Mouse (Mus musculus) liver, embryonic 13.5 days (tissue): ENCODE measurements around the gene Grik4. TPM values are rescaled to one million over a fixed set of nuclear protein-coding genes. Genes with fewer than 3 reads are reported as not detected.

Experiments used
- ATAC-seq: fragments of 200-750 bp; cut with Nextera tagmentation; 2 replicates; pipeline ENCODE4 v1.8.0; 2017; ENCODE audit warnings: low read depth, mild to moderate bottlenecking, moderate number of reproducible peaks, moderate library complexity
- DNase-seq: peaks from one replicate; pipeline ENCODE4 v3.0.0; 2022
- H3K27ac ChIP-seq: fragments of 300-500 bp; sonication (generic); 2 replicates; pipeline ENCODE4 v1.5.1; 2015; ENCODE audit warnings: moderate library complexity, mild to moderate bottlenecking, inconsistent platforms
- H3K27me3 ChIP-seq: fragments of 300-500 bp; sonication (generic); 2 replicates; pipeline ENCODE4 v1.6.1; 2015; ENCODE audit warnings: mild to moderate bottlenecking, inconsistent platforms
- H3K36me3 ChIP-seq: fragments of 300-500 bp; sonication (generic); 2 replicates; pipeline ENCODE4 v1.6.1; 2015; ENCODE audit warnings: mild to moderate bottlenecking, inconsistent platforms
- H3K4me1 ChIP-seq: fragments of 300-500 bp; sonication (generic); replicated peaks from 2 replicates; pipeline ENCODE4 v1.6.1; 2015; ENCODE audit warnings: inconsistent platforms
- H3K4me2 ChIP-seq: fragments of 300-500 bp; sonication (generic); 2 replicates; pipeline ENCODE4 v1.6.1; 2015; ENCODE audit warnings: inconsistent platforms, mild to moderate bottlenecking, moderate library complexity
- H3K4me3 ChIP-seq: fragments of 300-500 bp; sonication (generic); replicated peaks from 2 replicates; pipeline ENCODE4 v1.5.1; 2015; ENCODE audit warnings: mild to moderate bottlenecking, inconsistent platforms
- H3K9ac ChIP-seq: fragments of 300-500 bp; sonication (generic); 2 replicates; pipeline ENCODE4 v1.6.1; 2015; ENCODE audit warnings: mild to moderate bottlenecking, inconsistent platforms
- H3K9me3 ChIP-seq: fragments of 300-500 bp; sonication (generic); replicated peaks from 2 replicates; pipeline ENCODE4 v1.6.1; 2016; ENCODE audit warnings: inconsistent platforms
- WGBS: fragments of 180-500 bp; shearing (Covaris S2); methylation state at CpG from one replicate; pipeline ENCODE4 v1.1.7; 2015; ENCODE audit not compliant: insufficient replicate concordance; 5-methylcytosine and 5-hydroxymethylcytosine counted together
- polyA plus RNA-seq: library from polyadenylated mRNA; unstranded; fragments of >200 nt; fragmentation: Nextera tagmentation; extraction: Ambion mirVana; gene quantifications from 2 replicates; pipeline ENCODE4 v1.2.1, GENCODE M21; 2015

Grik4 gene
- polyA plus RNA-seq, 1 experiment from 2014 or later = 1.1 TPM

DNA sequence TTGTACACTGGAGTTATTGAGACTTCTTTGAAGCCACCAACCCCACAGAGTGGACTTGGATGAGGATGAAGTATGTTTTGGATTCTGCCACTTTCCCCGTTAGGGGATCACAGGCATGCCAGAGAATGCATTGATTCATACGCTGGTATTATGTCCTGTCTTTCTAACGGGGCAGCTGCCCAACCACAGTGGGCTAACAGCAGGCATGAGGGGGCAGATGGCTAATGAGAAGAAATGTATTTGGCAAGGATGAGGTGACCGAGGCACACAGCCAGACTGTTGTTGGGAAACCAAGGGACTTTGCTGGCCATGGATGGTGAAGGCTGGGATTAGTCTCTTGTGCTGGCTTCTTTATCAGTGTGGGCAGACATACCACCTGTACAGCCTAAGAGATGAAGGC, 312.8 kb downstream of the Grik4 start:
- Histone ChIP-seq H3K9me3 (no peaks in the 10 kb centered on the region), H3K4me1 (no peaks in the 10 kb centered on the region), H3K9ac (no peak overlapping the region), H3K4me2 (no peak overlapping the region), H3K36me3 (no peaks in the 10 kb centered on the region), H3K27ac (no peak overlapping the region), H3K4me3 (no peak overlapping the region), H3K27me3 (no peaks in the 10 kb centered on the region)
- 58% methylated on average over 4 of the region's 4 CpGs for WGBS
- DNase-seq (no peak), ATAC-seq (no peak)

DNA sequence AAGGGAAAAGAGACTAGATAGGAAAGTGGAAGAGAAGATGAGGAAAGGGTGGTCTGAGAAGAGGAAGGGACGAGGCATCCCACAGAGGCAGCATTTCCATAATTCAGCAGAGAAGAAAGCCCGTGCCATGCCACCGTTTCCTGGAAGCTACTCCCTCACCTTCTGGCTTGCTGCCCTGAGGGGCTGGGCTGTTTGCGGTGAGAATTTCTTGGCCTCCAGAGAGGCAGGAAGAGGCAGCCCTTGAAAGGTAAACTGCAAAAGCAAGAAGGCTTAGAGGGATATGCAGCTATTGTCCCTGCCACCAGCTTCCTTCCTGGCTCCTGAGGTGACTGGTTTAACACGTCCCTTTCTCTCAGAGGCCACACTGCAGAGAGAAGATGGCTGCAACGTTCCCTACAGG, 316.7 kb downstream of the Grik4 start:
- Histone ChIP-seq H3K27ac (no peak overlapping the region), H3K27me3 (no peaks in the 10 kb centered on the region), H3K36me3 (no peaks in the 10 kb centered on the region), H3K9ac (no peak overlapping the region), H3K9me3 (no peaks in the 10 kb centered on the region), H3K4me3 (no peak overlapping the region), H3K4me1 (no peaks in the 10 kb centered on the region), H3K4me2 (no peak overlapping the region)
- no peak for DNase-seq
- no peak for ATAC-seq
- 11% methylated on average over 6 of the region's 6 CpGs for WGBS

DNA sequence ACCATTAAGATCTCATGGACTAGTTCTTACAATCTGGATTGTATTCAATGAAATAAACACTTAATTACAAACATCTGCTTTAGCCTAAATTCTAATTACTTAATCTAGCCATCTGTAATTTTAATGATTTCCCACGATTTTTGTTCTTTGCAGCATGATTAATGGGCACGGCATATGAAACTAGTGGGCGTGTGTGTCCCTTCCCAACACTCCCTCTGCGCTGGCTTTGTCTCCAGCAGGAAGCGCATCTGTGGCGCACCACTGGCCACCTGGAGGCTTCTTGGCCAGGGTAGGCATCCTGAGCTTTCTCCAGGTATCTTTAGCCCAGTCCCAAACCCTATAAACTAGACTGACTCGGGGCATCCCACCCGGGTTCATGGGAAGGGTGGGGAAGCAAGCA, 317.1 kb downstream of the Grik4 start:
- Histone ChIP-seq H3K4me1 (no peaks in the 10 kb centered on the region), H3K36me3 (no peaks in the 10 kb centered on the region), H3K9ac (no peak overlapping the region), H3K27ac (no peak overlapping the region), H3K27me3 (no peaks in the 10 kb centered on the region), H3K4me2 (no peak overlapping the region), H3K9me3 (no peaks in the 10 kb centered on the region), H3K4me3 (no peak overlapping the region)
- ATAC-seq (no peak), DNase-seq (no peak)
- WGBS = 51% methylated on average over 8 of the region's 8 CpGs

DNA sequence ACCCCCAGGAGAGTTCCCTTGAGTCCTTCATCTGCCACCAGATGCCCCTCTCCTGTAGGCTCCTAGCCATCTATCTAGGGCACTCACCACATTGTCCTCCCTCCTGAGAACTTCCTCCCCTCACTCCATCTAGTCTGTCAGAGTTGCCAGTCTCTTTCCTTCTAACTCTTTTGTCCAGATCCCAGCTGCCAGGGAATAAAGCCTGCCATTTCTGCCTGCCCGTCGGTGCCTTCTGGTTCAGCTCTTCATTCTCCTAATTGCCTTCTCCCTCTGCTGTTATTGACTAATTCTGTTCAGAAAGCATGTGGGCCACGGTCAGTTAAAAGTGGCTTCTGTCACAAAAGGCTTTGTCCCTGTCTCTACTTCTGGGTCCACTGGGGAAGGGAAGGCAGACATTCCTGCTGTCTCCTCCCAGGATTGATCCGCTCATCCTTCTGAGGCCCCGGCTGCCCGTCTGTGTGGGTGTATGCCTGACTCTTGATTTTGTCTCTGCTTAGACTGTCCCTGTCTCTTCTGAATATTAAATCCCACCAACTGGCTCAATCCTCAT, 318.0 kb downstream of the Grik4 start:
- Histone ChIP-seq H3K4me1 (no peaks in the 10 kb centered on the region), H3K36me3 (no peaks in the 10 kb centered on the region), H3K27me3 (no peaks in the 10 kb centered on the region), H3K27ac (no peak overlapping the region), H3K4me2 (no peak overlapping the region), H3K4me3 (no peak overlapping the region), H3K9me3 (no peaks in the 10 kb centered on the region), H3K9ac (no peak overlapping the region)
- 50% methylated on average over 6 of the region's 6 CpGs for WGBS
- DNase-seq (no peak), ATAC-seq (no peak)

DNA sequence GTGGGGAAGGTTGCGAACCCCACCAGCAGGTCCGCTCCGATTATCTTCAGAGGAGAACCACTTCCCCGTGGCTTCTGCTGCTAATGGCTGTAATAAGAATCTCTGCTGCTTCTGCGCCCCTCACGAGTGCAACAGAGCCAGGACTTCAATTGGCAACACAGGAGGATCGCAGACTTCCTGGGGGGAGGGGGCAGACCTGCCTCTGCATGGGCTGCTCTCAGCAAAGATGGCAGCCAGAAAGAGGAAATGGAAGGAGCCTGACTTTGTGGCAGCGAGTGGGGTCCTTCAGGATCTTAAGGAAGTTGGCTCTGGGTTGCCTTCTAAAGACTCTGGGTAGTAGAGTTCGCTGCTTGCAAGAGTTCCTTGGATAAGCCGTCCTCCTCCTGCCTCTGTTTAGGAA, 329.9 kb downstream of the Grik4 start:
- Histone ChIP-seq H3K27ac (no peak overlapping the region), H3K4me2 (no peak overlapping the region), H3K9ac (no peak overlapping the region), H3K4me3 (no peak overlapping the region), H3K27me3 (no peaks in the 10 kb centered on the region), H3K4me1 (no peaks in the 10 kb centered on the region), H3K36me3 (no peaks in the 10 kb centered on the region), H3K9me3 (no peaks in the 10 kb centered on the region)
- no peak for ATAC-seq
- 39% methylated on average over 10 of the region's 10 CpGs for WGBS
- DNase-seq = no peak

DNA sequence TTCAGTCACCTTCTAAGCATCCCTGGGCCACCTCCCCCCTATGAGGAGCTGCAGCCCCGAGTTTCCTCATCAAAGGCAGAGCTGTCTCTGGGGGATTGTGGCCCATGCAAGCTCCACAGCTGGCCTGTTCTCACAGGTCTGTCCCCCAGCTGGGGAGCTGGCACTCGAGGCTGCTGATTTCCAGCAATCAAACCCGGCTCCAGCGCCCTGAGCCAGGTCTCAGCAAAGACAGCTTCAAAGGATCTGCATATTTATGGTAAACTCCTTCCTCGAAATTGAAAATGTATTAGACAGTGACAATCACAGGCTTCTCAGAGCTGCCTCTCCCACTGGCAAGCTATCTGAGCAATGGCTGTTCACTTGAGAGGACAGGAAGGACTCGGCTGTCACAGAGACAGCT, 330.5 kb downstream of the Grik4 start:
- H3K4me3 ChIP-seq = no peak overlapping the region
- H3K9me3 ChIP-seq = no peaks in the 10 kb centered on the region
- H3K4me2 ChIP-seq = no peak overlapping the region
- H3K27ac ChIP-seq = no peak overlapping the region
- DNase-seq = no peak
- H3K36me3 ChIP-seq = no peaks in the 10 kb centered on the region
- 48% methylated on average over 6 of the region's 6 CpGs for WGBS
- H3K9ac ChIP-seq = no peak overlapping the region
- no peak for ATAC-seq
- H3K4me1 ChIP-seq = no peaks in the 10 kb centered on the region
- H3K27me3 ChIP-seq = no peaks in the 10 kb centered on the region

DNA sequence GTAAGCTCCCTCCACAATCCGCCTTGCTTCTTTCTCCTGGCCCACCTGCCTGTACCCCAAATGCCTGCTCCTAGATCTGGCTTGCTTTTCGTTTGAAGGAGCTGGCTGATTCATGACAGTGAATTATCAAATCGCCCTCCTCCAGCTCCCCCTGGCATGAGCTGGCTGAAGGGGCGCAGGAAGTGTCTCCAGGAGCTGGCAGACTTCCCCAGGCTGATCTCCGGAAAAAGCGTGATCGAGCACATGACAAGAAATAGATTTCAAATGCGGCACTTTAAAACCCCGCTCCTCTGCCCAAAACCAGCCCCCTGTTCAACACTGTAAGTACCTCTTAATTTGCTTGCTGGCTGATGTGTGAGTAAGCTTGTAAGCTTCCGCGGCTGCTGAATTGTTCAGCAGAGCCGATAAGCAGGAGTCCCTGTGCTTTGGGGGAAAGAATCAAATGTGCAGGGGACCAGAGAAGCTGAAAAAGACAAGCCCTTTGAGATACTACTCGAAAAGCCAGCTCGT, 331.8 kb downstream of the Grik4 start:
- 45% methylated on average over 14 of the region's 14 CpGs for WGBS
- H3K27me3 ChIP-seq = no peaks in the 10 kb centered on the region
- H3K4me3 ChIP-seq = no peak overlapping the region
- no peak overlapping the region for H3K9ac ChIP-seq
- H3K9me3 ChIP-seq = no peaks in the 10 kb centered on the region
- DNase-seq (no peak), ATAC-seq (no peak)
- no peaks in the 10 kb centered on the region for H3K36me3 ChIP-seq
- no peaks in the 10 kb centered on the region for H3K4me1 ChIP-seq
- H3K27ac ChIP-seq = no peak overlapping the region
- H3K4me2 ChIP-seq = no peak overlapping the region

DNA sequence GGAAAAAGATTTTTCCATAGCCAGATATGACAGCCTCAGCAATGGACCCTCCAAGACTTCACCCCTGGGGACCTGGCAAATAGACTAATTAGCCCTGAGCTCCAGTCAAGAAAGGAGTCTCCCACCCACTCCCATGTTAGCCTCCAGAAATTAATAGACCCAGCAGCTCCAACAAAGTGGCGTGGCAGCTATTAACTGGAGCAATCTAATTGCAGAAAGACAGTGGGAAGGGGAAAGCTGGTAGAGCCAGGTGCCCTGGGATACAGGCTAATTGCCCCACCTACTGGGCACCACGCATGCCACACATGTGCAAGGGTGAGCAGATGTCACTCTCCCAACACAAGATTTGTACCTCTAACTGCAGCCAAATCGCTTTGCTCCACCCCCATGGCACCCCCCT, 342.8 kb downstream of the Grik4 start:
- 47% methylated on average over 3 of the region's 3 CpGs for WGBS

DNA sequence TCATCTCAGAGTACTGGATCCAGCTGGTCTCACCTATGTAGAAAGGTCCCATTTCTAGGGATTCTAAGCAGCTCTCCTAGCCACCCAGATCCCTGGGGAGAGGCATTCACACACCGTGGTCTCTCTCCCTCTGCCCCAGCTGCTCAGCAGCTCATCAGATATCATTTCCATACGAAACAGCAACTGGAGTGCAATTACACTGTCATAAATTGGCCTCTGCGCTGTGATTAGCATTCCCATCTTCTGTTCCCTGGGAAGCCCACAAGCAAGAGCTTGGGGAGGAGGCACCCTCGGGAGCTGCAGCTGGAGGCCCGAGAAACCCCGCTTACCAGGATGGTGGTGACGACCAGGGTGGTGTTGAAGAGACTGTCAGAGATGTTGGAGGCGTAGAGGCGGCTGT, 346.8 kb downstream of the Grik4 start:
- H3K27ac ChIP-seq = no peak overlapping the region
- no peaks in the 10 kb centered on the region for H3K27me3 ChIP-seq
- no peak overlapping the region for H3K4me2 ChIP-seq
- no peak overlapping the region for H3K4me3 ChIP-seq
- no peaks in the 10 kb centered on the region for H3K36me3 ChIP-seq
- H3K4me1 ChIP-seq = no peaks in the 10 kb centered on the region
- H3K9me3 ChIP-seq = no peaks in the 10 kb centered on the region
- no peak overlapping the region for H3K9ac ChIP-seq
- DNase-seq (no peak), ATAC-seq (no peak)
- WGBS = 60% methylated on average over 9 of the region's 9 CpGs

More for the DNA sequence above, 342.8 kb downstream of the Grik4 start:
- DNase-seq (no peak), ATAC-seq (no peak)
- Histone ChIP-seq H3K4me3 (no peak overlapping the region), H3K27ac (no peak overlapping the region), H3K4me1 (no peaks in the 10 kb centered on the region), H3K4me2 (no peak overlapping the region), H3K9ac (no peak overlapping the region), H3K9me3 (no peaks in the 10 kb centered on the region), H3K36me3 (no peaks in the 10 kb centered on the region), H3K27me3 (no peaks in the 10 kb centered on the region)

DNA sequence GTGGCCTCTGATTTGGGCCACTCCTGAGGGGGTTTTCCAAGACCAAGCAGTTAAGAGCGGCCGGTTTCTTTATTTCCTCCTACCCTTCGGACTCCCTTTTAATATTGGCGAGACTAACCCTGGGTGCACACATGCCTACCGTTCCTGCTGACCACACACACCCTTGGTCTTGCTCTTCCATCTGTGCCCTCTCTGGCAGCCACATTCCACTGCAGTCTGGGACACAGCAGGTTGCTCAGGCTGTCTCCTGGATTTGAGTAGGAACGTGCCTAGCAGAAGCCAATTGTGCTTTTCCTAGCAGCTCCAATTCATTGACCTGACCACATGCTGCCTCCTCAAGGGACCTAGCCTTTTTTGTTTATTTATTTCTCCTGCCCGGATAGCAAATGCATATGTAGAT, 365.8 kb downstream of the Grik4 start:
- Histone ChIP-seq H3K27me3 (0 out of 2 replicates have a peak, but pooled peaks cover 3% of the 10 kb centered on the region), H3K36me3 (no peaks in the 10 kb centered on the region), H3K27ac (no peak overlapping the region), H3K9me3 (no peaks in the 10 kb centered on the region), H3K4me1 (no peaks in the 10 kb centered on the region), H3K9ac (no peak overlapping the region), H3K4me3 (no peak overlapping the region), H3K4me2 (no peak overlapping the region)
- 72% methylated on average over 7 of the region's 7 CpGs for WGBS
- DNase-seq (no peak), ATAC-seq (no peak)

DNA sequence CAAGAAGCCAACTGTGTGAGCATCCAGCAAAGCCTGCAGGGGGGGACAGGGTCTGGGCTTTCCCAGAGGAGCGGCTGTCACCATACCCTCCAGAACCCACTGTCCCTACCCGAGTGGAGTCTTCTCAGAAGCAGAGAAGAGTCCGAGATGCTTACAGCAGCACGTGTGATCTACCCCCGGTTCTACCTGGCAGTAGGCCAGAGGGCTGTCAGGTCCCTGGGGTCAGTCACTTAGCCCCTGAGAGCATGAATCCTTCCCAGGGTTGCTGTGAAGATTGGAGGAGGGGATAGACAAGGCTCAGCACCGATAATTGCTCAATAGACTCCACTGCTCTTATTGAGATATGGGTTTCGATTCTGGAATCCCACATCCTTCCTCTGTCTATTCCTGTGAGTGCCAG, 366.2 kb downstream of the Grik4 start:
- H3K4me3 ChIP-seq = no peak overlapping the region
- no peak overlapping the region for H3K4me2 ChIP-seq
- no peak overlapping the region for H3K9ac ChIP-seq
- H3K27me3 ChIP-seq = 0 out of 2 replicates have a peak, but pooled peaks cover 3% of the 10 kb centered on the region
- H3K36me3 ChIP-seq = no peaks in the 10 kb centered on the region
- ATAC-seq = no peak
- no peaks in the 10 kb centered on the region for H3K9me3 ChIP-seq
- no peak for DNase-seq
- H3K4me1 ChIP-seq = no peaks in the 10 kb centered on the region
- H3K27ac ChIP-seq = no peak overlapping the region
- WGBS = 58% methylated on average over 7 of the region's 7 CpGs

DNA sequence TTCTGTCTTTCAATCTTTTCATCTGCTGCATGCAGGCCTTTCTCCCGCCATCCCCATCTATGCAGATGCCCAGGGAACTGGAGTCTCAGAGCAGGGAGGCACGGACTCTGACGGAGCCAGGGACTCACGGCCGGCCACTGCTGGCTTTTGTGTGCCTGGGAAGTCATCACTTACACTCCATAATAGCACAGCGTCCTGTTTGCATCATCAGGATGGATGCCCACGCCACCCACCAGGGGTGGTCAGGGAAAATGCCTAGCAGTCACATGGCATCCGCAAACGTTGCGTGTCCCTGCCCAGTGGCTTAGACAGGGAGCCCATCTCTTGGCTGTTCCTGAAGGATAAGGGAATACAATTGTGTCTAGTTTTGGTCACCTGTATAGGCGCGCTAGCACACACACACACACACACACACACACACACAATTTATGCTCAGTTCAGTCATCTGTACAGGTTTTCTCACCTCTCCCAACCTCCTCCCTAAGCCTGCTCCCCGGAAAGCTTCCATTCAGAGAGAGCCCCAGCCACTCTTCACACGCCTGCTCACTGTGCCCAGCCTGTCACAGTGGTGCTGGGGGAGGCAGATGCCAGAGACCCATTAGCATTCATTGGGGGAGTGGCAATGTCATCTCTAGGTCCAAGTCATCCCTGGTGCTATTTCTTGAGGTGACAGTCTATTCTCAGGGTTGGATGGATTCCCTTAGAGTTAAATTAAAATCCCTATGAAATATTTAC, 370.5 kb downstream of the Grik4 start:
- DNase-seq = no peak

More for the DNA sequence above, 370.5 kb downstream of the Grik4 start:
- H3K27me3 ChIP-seq = 0 out of 2 replicates have a peak, but pooled peaks cover 3% of the 10 kb centered on the region
- H3K4me2 ChIP-seq = no peak overlapping the region
- H3K9me3 ChIP-seq = no peaks in the 10 kb centered on the region
- no peak overlapping the region for H3K27ac ChIP-seq
- H3K4me1 ChIP-seq = no peaks in the 10 kb centered on the region
- H3K4me3 ChIP-seq = no peak overlapping the region
- no peak overlapping the region for H3K9ac ChIP-seq
- ATAC-seq = no peak
- H3K36me3 ChIP-seq = no peaks in the 10 kb centered on the region
- WGBS = 46% methylated on average over 14 of the region's 14 CpGs
